Comparison of ENCODE assay signal across 8 mouse cellular contexts in genomic region chr11:83302526-83303251, GRCm38 (mm10). TPM values are rescaled to one million over a fixed set of nuclear protein-coding genes. Genes with fewer than 3 reads are reported as not detected.
DNase-seq lines count a peak whose midpoint lies in the region; ATAC-seq lines count a peak whose summit lies in the region.

TSS of gene Pex12 (minus strand) at chr11:83302586.

- H3K4me3 ChIP-seq in hindbrain, embryonic 16.5 days (ENCODE audit: low read length), result peak within 1 kb of the TSS; percentile 69
- H3K4me3 ChIP-seq in macrophage (ENCODE audit: inconsistent target), result peak within 1 kb of the TSS; percentile 82

- peak; percentile 98 for DNase-seq in WW6 (ENCODE audit: low read depth, low spot score)
- DNase-seq in cerebellum, postnatal 4 days (ENCODE audit: low spot score in 2 of 2), result peak; percentile 96 to 97
- peak; percentile 94 for DNase-seq in gastrocnemius, adult 18-20 months (ENCODE audit: low spot score)
- DNase-seq in left cerebral cortex, adult 18-20 months (ENCODE audit: low spot score in 2 of 2), result peak; percentile 96
- DNase-seq in right cerebral cortex, adult 18-20 months, result peak; percentile 95
- peak; percentile 87 for DNase-seq in urinary bladder, postnatal 10 days (ENCODE audit: low spot score)

- H3K4me2 ChIP-seq in hindbrain, embryonic 16.5 days (ENCODE audit: low read length), result peak within 1 kb of the TSS; percentile 80

- H3K27me3 ChIP-seq in hindbrain, embryonic 16.5 days (replicated peaks; ENCODE audit: control insufficient read depth, insufficient read depth, low read length), result no peaks in the 10 kb centered on the region

- peak within 1 kb of the TSS; percentile 86 for H3K9ac ChIP-seq in hindbrain, embryonic 16.5 days (ENCODE audit: low read depth, low read length)

- H3K79me2 ChIP-seq in macrophage (ENCODE audit: inconsistent target), result peaks cover 49% of the 10 kb centered on the region

- no peaks in the 10 kb centered on the region for H3K36me3 ChIP-seq in hindbrain, embryonic 16.5 days (ENCODE audit: control insufficient read depth, insufficient read depth, low read length)
- no peaks in the 10 kb centered on the region for H3K36me3 ChIP-seq in macrophage (ENCODE audit: inconsistent target)

- peaks cover 35% of the 10 kb centered on the region for H3K4me1 ChIP-seq in hindbrain, embryonic 16.5 days (ENCODE audit: control insufficient read depth, insufficient read depth, low read depth, low read length)

- H3K27ac ChIP-seq in hindbrain, embryonic 16.5 days (ENCODE audit: low read depth, low read length), result peak within 1 kb of the TSS; percentile 95
- peak within 1 kb of the TSS; percentile 80 for H3K27ac ChIP-seq in macrophage

- no peaks in the 10 kb centered on the region for H3K9me3 ChIP-seq in hindbrain, embryonic 16.5 days (ENCODE audit: control insufficient read depth, low read length)

- WGBS in hindbrain, embryonic 16.5 days, result under 1% methylated on average over 51 of the region's 51 CpGs
- under 1% methylated on average over 51 of the region's 51 CpGs for WGBS in macrophage (ENCODE audit: missing documents)

- ATAC-seq in hindbrain, embryonic 16.5 days, result peak; percentile 83

RNA-seq across cellular contexts. Expression of gene Pex12, which starts in this region (rescaled TPM):
- 10 to 100 TPM; 14.0 to 15.5 TPM for total RNA-seq in gastrocnemius, adult 18-20 months (2021)
- 15.0 and 16.7 TPM in 2 replicates for polyA plus RNA-seq in hindbrain, embryonic 16.5 days (2015; fragmentation: Nextera tagmentation; extraction: Ambion mirVana)
- 10 to 100 TPM in 1 of 2 experiments, 1 to 10 TPM in 1; 7.0 to 10.1 TPM for total RNA-seq in left cerebral cortex, adult 18-20 months (2021)
- total RNA-seq in macrophage (2018; cell fraction: chromatin; rRNA removed), result 10 to 100 TPM in 1 of 26 experiments, 1 to 10 TPM in 25; 1.2 to 20.4 (median 3.5) TPM
- 1 to 10 TPM; 2.0 to 8.5 (median 6.6) TPM for total RNA-seq in macrophage (2018; cell fraction: cytosol; rRNA removed)
- total RNA-seq in macrophage (2018; cell fraction: nucleus; rRNA removed), result 10 to 100 TPM in 4 of 26 experiments, 1 to 10 TPM in 22; 2.1 to 12.8 (median 4.9) TPM
- polyA plus RNA-seq in macrophage (2018), result 6.9 to 7.9 TPM (median 7.7 TPM) in 3 replicates

Comparison
In these comparisons a context has a peak if more than half of its experiments do, and no peak if none do; other contexts are left out.
1. Peak in every context shown above with its lines: DNase-seq, ATAC-seq, H3K4me3 ChIP-seq and H3K27ac ChIP-seq.